Mouse (Mus musculus) liver, embryonic 14.5 days (tissue): Measurements from ENCODE around the gene Lclat1.

Experiments used
- CTCF ChIP-seq: IDR thresholded peaks from 2 replicates; pipeline ENCODE4 v1.5.1; 2016; ENCODE audit warnings: antibody characterized with exemption, low read depth, control low read depth
- EP300 ChIP-seq: IDR thresholded peaks from 2 replicates; pipeline ENCODE4 v1.6.1; 2016; ENCODE audit warnings: antibody characterized with exemption, low read depth

- TF ChIP-seq CTCF (no peak), EP300 (no peak)
These were observed 164.2 kb downstream of the Lclat1 start for GRCm38 (mm10) chr17:73271797-73272600.
